Mouse (Mus musculus): ENCODE data around the gene Pitx3. TPM values are rescaled to one million over a fixed set of nuclear protein-coding genes. Genes with fewer than 3 reads are reported as not detected.

Pitx3 gene
- total RNA-seq, 4 experiments from 2014 or later = not detected

Other genes starting within 250 kb of the Pitx3 start
- gene Armh3, start 149.8 kb downstream of the Pitx3 start, total RNA-seq (2022) = 10 to 100 TPM; 20.7 to 22.8 (median 21.7) TPM
- 1 to 10 TPM; 7.8 to 9.0 (median 8.5) TPM for gene Hps6, start 144.8 kb downstream of the Pitx3 start, total RNA-seq (2022)
- 10 to 100 TPM; 25.7 to 29.7 (median 26.8) TPM for gene Pprc1, start 103.4 kb downstream of the Pitx3 start, total RNA-seq (2022)
- 100 to 1,000 TPM; 110 to 132 (median 120) TPM for gene Ldb1, start 103.1 kb downstream of the Pitx3 start, total RNA-seq (2022)
- gene Nolc1, start 72.5 kb downstream of the Pitx3 start, total RNA-seq (2022) = 10 to 100 TPM; 41.8 to 48.2 (median 46.0) TPM
- not detected for gene Elovl3, start 16.4 kb downstream of the Pitx3 start, total RNA-seq (2022)
- gene Gbf1, start 4.2 kb upstream of the Pitx3 start, total RNA-seq (2022) = 10 to 100 TPM; 76.4 to 97.5 (median 78.8) TPM
- 1 to 10 TPM; 1.9 to 3.3 (median 2.2) TPM for gene Nfkb2, start 156.0 kb upstream of the Pitx3 start, total RNA-seq (2022)
- gene Psd, start 178.8 kb upstream of the Pitx3 start, total RNA-seq (2022) = 100 to 1,000 TPM; 550 to 592 (median 567) TPM
- 10 to 100 TPM; 23.7 to 27.6 (median 25.1) TPM for gene Fbxl15, start 179.9 kb upstream of the Pitx3 start, total RNA-seq (2022)
- gene Cuedc2, start 190.4 kb upstream of the Pitx3 start, total RNA-seq (2022) = 100 to 1,000 TPM; 187 to 201 (median 192) TPM
- gene Mfsd13a, start 192.8 kb upstream of the Pitx3 start, total RNA-seq (2022) = 10 to 100 TPM; 28.9 to 29.9 (median 29.5) TPM
- 1 to 10 TPM in 3 of 4 experiments, under 1 TPM in 1; 0.36 to 1.5 (median 1.0) TPM for gene 2310034G01Rik, start 202.0 kb upstream of the Pitx3 start, total RNA-seq (2022)
- 100 to 1,000 TPM; 192 to 205 (median 199) TPM for gene Actr1a, start 247.4 kb upstream of the Pitx3 start, total RNA-seq (2022)
- gene Sufu, start 248.6 kb upstream of the Pitx3 start, total RNA-seq (2022) = 10 to 100 TPM; 15.8 to 20.0 (median 19.7) TPM

Data from left cerebral cortex, adult 8-10 months (tissue).